Mouse (Mus musculus) limb, embryonic 15.5 days (tissue): ENCODE measurements around the gene Chit1. TPM values are rescaled to one million over a fixed set of nuclear protein-coding genes. Genes with fewer than 3 reads are reported as not detected.

Source experiments
- ATAC-seq: fragments of 200-750 bp; cut with Nextera tagmentation; 2 replicates; pipeline ENCODE4 v1.8.0; 2017; ENCODE audit warnings: low read depth, moderate TSS enrichment; ENCODE audit not compliant: insufficient number of reproducible peaks, low FRiP score, low TSS enrichment
- H3K27ac ChIP-seq: fragments of 300-500 bp; sonication (generic); 2 replicates; pipeline ENCODE4 v1.5.1; 2015; ENCODE audit warnings: moderate library complexity, mild to moderate bottlenecking, inconsistent platforms
- H3K27me3 ChIP-seq: fragments of 300-500 bp; sonication (generic); 2 replicates; pipeline ENCODE4 v1.6.1; 2015; ENCODE audit warnings: inconsistent platforms
- H3K36me3 ChIP-seq: fragments of 300-500 bp; sonication (generic); 2 replicates; pipeline ENCODE4 v1.6.1; 2015; ENCODE audit warnings: inconsistent platforms
- H3K4me1 ChIP-seq: fragments of 300-500 bp; sonication (generic); 2 replicates; pipeline ENCODE4 v1.6.1; 2015; ENCODE audit warnings: inconsistent platforms
- H3K4me2 ChIP-seq: fragments of 300-500 bp; sonication (generic); 2 replicates; pipeline ENCODE4 v1.6.1; 2015; ENCODE audit warnings: mild to moderate bottlenecking, inconsistent platforms
- H3K4me3 ChIP-seq: fragments of 300-500 bp; sonication (generic); 2 replicates; pipeline ENCODE4 v1.5.1; 2015; ENCODE audit warnings: mild to moderate bottlenecking, inconsistent platforms
- H3K9ac ChIP-seq: fragments of 300-500 bp; sonication (generic); 2 replicates; pipeline ENCODE4 v1.6.1; 2015; ENCODE audit warnings: inconsistent platforms
- H3K9me3 ChIP-seq: fragments of 300-500 bp; sonication (generic); 2 replicates; pipeline ENCODE4 v1.6.1; 2016; ENCODE audit warnings: inconsistent platforms
- WGBS: fragments of 180-500 bp; shearing (Covaris S2); methylation state at CpG from one replicate; pipeline ENCODE4 v1.1.7; 2015; 5-methylcytosine and 5-hydroxymethylcytosine counted together
- polyA plus RNA-seq: library from polyadenylated mRNA; unstranded; fragments of >200 nt; fragmentation: Nextera tagmentation; extraction: Ambion mirVana; gene quantifications from 2 replicates; pipeline ENCODE4 v1.2.1, GENCODE M21; 2015

Gene Chit1
- polyA plus RNA-seq, 1 experiment from 2014 or later, result 0.59 TPM

DNA sequence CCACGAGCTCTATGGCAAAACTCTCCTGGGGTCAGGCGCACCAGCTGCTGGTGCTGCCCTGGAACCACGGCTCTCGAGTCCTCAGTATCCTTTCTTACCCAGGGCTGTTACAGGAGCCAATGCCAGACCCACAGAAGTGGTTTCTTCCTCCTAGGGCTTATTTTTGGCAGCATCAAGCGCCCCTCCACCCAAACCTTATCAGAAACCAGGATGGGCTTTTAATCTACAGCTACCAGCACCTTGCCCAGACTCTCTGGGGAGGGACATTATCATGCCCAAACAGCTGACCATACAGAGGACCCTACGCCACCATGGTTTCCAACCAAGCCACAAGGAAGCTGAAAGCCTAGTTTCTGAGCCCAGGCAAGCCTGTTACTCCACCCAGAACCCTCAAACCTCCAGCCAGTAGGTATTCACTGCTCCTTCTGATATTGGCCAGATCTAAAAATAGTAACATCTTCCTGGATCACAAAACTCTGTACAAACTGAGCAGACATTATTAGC lies 37.9 kb upstream of the Chit1 start:
- Histone ChIP-seq H3K27ac (no peak overlapping the region), H3K4me1 (peaks cover 64% of the 10 kb centered on the region), H3K4me3 (no peak overlapping the region), H3K9me3 (no peaks in the 10 kb centered on the region), H3K4me2 (no peak overlapping the region), H3K36me3 (peaks cover 9% of the 10 kb centered on the region), H3K27me3 (no peaks in the 10 kb centered on the region), H3K9ac (no peak overlapping the region)
- no peak for ATAC-seq
- 76% methylated on average over 6 of the region's 6 CpGs for WGBS

DNA sequence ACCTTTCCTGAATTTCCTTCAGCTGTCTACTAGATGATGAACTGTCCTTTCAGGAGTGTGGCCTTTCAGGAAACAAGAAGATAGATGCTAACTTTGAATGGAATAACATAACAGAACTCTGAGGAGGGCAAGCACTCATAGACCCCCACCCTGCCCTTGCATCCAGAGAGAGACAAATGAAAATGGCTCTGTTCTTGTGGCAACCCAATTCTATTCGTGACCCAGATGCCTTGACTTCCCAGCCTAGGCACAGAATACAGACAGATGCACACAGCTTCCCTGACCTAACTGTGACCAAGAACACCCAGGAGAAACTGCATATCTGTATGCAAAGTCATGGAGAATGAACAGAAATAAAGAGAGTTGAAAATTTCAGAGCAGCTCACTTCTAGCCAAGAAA lies 37.4 kb upstream of the Chit1 start:
- ATAC-seq, result no peak
- WGBS, result 86% methylated on average over 1 of the region's 1 CpGs
- no peaks in the 10 kb centered on the region for H3K9me3 ChIP-seq
- no peak overlapping the region for H3K4me2 ChIP-seq
- H3K4me1 ChIP-seq, result peaks cover 66% of the 10 kb centered on the region
- H3K27ac ChIP-seq, result no peak overlapping the region
- no peak overlapping the region for H3K9ac ChIP-seq
- H3K4me3 ChIP-seq, result no peak overlapping the region
- peaks cover 9% of the 10 kb centered on the region for H3K36me3 ChIP-seq
- no peaks in the 10 kb centered on the region for H3K27me3 ChIP-seq

DNA sequence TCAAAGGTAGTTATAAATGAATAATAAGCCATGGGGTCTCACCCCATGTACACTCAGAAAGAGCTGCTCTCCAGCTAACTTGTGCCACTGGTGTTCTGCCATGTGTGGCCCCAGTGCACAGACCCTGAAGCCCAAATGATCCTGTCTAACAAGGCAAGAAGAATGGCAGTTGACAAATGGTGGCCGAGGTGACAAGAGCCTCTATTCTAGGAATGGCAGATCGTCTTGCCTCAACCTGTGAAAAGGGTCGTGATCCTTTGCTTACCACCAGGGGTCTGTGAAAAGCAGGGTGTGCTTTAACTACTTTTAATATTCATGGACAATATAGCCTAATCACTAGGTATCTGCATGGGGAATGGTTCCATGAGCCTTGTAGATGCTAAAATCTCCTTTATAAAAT lies 36.9 kb upstream of the Chit1 start:
- H3K4me1 ChIP-seq, result peaks cover 67% of the 10 kb centered on the region
- H3K9me3 ChIP-seq, result no peaks in the 10 kb centered on the region
- peaks cover 9% of the 10 kb centered on the region for H3K36me3 ChIP-seq
- ATAC-seq, result no peak
- H3K27me3 ChIP-seq, result no peaks in the 10 kb centered on the region
- H3K27ac ChIP-seq, result no peak overlapping the region
- H3K4me3 ChIP-seq, result no peak overlapping the region
- WGBS, result 56% methylated on average over 3 of the region's 3 CpGs
- H3K4me2 ChIP-seq, result no peak overlapping the region
- no peak overlapping the region for H3K9ac ChIP-seq

DNA sequence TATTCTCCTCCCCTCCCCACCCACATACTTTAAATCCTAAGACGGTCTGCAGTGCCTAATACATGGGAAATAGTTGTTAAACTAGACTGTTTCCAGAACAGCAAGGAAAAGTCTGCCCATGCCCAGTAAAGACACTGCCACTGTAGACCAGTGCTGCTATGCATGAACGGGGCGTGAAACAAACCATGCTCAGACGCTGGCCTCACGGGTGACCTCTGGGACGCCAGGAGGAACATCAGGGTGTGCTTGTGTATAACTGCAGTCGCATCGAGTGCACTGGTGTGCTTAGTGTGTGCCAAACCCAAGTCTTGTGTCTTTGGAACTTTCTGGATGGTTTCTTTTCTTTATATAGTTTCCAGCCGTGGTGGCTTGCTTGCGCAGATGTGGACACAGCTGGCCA lies 36.4 kb upstream of the Chit1 start:
- ATAC-seq, result no peak
- Histone ChIP-seq H3K9ac (no peak overlapping the region), H3K4me3 (no peak overlapping the region), H3K4me2 (no peak overlapping the region), H3K27ac (no peak overlapping the region), H3K9me3 (no peaks in the 10 kb centered on the region), H3K27me3 (no peaks in the 10 kb centered on the region), H3K36me3 (peaks cover 9% of the 10 kb centered on the region), H3K4me1 (peaks cover 71% of the 10 kb centered on the region)
- WGBS, result 75% methylated on average over 10 of the region's 10 CpGs

DNA sequence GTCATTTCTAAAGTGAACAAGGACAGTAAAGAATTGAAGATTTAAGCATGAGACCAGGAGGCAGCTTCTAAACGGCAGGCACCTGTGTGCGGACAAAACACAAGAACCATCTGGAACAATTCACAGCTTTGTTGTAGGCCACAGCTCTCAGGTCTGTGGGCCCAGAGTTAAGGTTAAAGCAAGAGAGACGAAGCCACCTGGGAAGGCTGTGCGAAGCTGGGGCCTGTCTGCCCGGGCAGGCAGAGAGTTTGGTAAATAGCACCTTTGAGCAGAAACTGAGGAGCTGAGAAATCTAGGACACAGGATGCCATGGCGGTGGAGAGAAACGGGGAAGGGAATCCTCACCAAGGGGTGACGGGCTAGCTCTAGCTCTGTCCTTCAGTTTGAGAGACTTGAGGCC lies 35.5 kb upstream of the Chit1 start:
- H3K9ac ChIP-seq, result no peak overlapping the region
- no peaks in the 10 kb centered on the region for H3K27me3 ChIP-seq
- WGBS, result 79% methylated on average over 8 of the region's 8 CpGs

DNA sequence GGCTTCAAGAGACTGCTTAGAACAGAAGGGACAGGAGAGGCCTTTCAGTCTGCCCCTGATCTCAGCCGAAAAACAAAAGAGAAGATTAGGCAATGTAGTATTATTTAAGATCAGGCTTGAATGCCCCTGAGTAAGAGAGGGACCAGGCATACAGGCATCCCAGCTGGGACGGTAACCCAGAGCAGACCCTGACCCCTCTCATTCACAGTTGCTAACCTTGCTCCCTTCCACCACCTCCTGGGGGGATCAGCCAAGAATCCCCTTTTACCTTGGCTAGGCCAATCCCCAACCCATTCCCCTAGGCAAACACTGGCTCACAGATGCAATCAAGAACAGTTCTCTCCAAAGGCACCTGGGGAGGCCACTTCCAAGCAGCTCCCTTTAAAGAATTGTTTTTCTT lies 34.3 kb upstream of the Chit1 start:
- peaks cover 9% of the 10 kb centered on the region for H3K36me3 ChIP-seq
- H3K9me3 ChIP-seq, result no peaks in the 10 kb centered on the region
- H3K4me2 ChIP-seq, result peak overlapping the region; percentile 72
- no peak overlapping the region for H3K9ac ChIP-seq
- no peak for ATAC-seq
- WGBS, result 80% methylated on average over 2 of the region's 2 CpGs
- peaks cover 56% of the 10 kb centered on the region for H3K4me1 ChIP-seq
- no peaks in the 10 kb centered on the region for H3K27me3 ChIP-seq
- peak overlapping the region; percentile 9; the same call in 1 of the 2 replicates for H3K4me3 ChIP-seq
- H3K27ac ChIP-seq, result no peak overlapping the region

More for the DNA sequence above, 35.5 kb upstream of the Chit1 start:
- H3K4me2 ChIP-seq, result no peak overlapping the region
- no peak for ATAC-seq
- H3K27ac ChIP-seq, result peak overlapping the region; percentile 33; the same call in 1 of the 2 replicates
- H3K36me3 ChIP-seq, result peaks cover 9% of the 10 kb centered on the region
- H3K4me3 ChIP-seq, result no peak overlapping the region
- no peaks in the 10 kb centered on the region for H3K9me3 ChIP-seq
- peaks cover 68% of the 10 kb centered on the region for H3K4me1 ChIP-seq

DNA sequence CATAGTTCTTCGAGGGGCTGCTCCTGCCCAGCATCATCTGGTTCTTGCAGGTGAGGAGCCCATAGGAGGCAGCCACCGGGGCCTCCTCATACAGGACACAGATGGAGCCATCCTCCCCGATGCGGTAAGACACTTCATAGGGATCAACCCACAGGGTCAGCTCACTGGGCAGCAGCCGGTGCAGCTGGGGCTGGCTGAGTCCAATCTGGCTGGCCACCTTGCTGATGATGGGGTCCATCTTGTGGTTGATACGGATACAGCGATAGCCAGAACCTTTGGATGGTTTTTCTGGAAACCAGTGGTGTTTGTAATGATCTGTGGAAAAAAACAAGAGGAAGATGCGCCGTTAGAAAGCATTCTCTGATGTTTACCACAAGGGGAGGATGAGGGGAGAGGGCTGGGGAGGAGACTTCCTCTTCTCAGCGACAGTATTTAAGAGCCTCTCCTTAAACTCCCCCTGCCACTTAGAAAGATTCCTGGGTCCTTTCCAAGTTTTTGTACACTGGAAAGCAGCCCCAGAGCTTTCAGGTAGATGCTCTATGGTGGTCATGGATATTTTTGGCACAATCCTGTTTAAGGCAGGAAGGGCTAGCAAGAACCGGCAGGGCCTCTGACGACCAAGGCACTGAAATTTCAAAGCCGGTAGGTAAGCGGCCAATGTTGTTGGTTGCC lies 33.5 kb upstream of the Chit1 start:
- no peaks in the 10 kb centered on the region for H3K9me3 ChIP-seq
- 44% methylated on average over 14 of the region's 14 CpGs for WGBS
- peak overlapping the region; percentile 76; the same call in 1 of the 2 replicates for H3K9ac ChIP-seq
- H3K36me3 ChIP-seq, result peaks cover 9% of the 10 kb centered on the region
- peak overlapping the region; percentile 72 for H3K4me2 ChIP-seq
- no peaks in the 10 kb centered on the region for H3K27me3 ChIP-seq
- peaks cover 59% of the 10 kb centered on the region for H3K4me1 ChIP-seq
- no peak for ATAC-seq
- H3K27ac ChIP-seq, result no peak overlapping the region
- H3K4me3 ChIP-seq, result peak overlapping the region; percentile 72

DNA sequence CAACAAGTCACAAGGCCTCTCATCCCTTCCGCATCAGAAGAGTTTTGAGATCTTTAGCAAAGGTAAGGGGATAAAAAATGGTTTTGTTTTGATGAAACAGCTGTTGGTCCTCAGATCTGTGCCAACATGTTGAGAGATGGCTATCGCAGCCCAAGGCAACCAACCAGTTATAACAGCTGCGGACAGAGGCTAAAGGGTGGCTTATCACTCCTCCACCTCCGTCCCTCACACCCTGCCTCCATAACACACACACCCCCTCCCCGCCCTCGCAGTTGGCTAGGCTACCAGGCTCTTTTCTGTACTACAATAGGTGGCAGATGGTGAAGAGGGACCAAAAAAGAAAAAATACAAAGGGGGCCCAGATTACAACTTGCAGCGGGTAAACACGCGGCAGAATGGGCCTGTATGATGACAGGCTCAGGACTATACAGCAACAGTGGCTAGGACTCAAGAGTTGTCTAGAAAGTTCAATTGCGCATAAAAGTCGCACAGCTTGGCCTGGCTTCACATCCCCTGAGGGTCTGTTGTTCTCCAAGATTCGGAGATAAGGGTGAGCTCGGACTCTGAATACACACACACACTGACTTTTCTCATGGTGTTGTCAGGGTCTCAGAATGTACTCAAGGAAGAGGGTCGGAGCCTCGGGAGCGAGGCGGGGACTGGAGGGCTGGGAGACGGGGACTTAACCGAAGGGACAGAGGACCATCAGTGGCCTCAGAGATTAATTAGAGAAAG lies 32.8 kb upstream of the Chit1 start:
- H3K27ac ChIP-seq, result peak overlapping the region; percentile 61
- peak overlapping the region; percentile 76 for H3K9ac ChIP-seq
- H3K9me3 ChIP-seq, result no peaks in the 10 kb centered on the region
- H3K27me3 ChIP-seq, result no peaks in the 10 kb centered on the region
- H3K36me3 ChIP-seq, result peaks cover 9% of the 10 kb centered on the region
- peak overlapping the region; percentile 72 for H3K4me3 ChIP-seq
- peak overlapping the region; percentile 72 for H3K4me2 ChIP-seq
- no peak for ATAC-seq
- WGBS, result 7% methylated on average over 19 of the region's 19 CpGs
- peaks cover 62% of the 10 kb centered on the region for H3K4me1 ChIP-seq

DNA sequence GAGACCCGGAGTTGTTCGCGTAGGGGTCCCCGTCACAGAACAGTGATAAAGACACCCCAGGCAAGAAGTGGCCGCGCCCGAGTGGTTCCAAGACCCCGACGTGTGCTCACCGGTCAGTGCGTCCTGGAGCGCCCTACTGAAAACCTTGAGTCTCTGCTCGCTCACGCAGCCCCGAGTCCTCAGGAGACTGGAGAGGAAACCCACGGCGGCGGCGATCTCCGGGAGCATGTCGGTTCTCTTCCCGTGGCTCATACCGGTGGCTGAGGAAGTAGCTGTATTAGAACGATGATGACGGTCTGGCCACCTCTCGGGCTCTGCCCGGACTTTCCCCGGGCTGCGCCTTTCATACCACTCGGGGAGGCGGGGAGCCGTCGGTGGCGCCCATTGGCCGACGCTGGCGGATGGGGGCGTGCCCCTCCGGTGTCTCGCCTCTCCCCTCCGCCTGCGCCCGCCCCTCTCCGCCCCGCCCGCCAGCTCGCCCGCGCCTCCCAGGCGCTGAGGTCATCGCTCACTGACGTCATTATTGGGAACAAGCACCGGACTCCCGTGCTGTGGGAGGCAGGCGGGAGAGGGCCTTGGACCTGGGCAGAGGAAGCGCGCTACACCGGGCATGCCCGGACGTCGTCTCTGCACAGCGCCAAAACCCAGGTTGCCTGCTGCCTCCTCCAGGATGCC lies 32.1 kb upstream of the Chit1 start, which contains the start of gene Btg2:
TSS of gene Btg2 (minus strand) at position 319 of the 675 bp plus-strand sequence.
- Histone ChIP-seq H3K4me2 (peak within 1 kb of the TSS; percentile 72), H3K27ac (peak within 1 kb of the TSS; percentile 70), H3K4me1 (peaks cover 63% of the 10 kb centered on the region), H3K4me3 (peak within 1 kb of the TSS; percentile 72), H3K36me3 (peaks cover 9% of the 10 kb centered on the region), H3K9me3 (no peaks in the 10 kb centered on the region), H3K27me3 (no peaks in the 10 kb centered on the region), H3K9ac (peak within 1 kb of the TSS; percentile 76)
- WGBS, result under 1% methylated on average over 52 of the region's 62 CpGs
- peak; percentile 95 for ATAC-seq

DNA sequence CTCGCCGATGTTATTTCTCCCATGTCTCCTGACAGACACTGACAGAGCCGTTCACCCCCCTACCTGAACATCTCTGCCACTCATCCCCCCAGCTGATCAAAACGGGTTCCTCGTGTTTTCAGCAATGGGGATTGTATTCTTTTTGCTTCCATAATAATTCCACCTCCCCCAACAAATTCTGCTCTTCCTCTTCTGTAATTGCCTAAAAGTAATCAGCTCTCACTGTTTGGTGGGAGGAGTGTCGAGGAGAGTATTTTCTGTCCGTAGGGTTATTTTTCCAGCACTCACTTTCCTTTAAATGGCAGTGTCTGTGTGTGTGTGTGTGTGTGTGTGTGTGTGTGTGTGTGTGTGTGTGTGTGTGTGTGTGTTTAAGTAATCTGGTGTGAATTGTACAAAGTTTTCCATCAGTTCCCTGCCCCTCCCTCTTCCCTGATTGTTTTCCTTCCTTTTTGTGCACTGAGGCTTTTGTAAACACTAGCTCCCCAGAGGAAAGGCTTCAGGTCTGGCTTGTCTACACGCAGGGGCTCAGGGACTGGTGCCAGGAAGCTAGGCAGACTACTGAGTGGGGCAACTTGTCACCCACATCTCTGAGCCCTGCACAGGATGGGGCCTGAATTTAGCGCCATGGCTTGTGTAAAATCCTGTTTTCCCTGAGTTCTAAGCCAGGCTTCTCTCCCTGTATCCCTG lies 31.4 kb upstream of the Chit1 start:
- Histone ChIP-seq H3K27me3 (no peaks in the 10 kb centered on the region), H3K36me3 (peaks cover 8% of the 10 kb centered on the region), H3K9ac (peak overlapping the region; percentile 76), H3K9me3 (no peaks in the 10 kb centered on the region), H3K27ac (peak overlapping the region; percentile 70), H3K4me2 (peak overlapping the region; percentile 72), H3K4me1 (peaks cover 61% of the 10 kb centered on the region), H3K4me3 (peak overlapping the region; percentile 72)
- ATAC-seq, result no peak
- WGBS, result 10% methylated on average over 9 of the region's 9 CpGs

DNA sequence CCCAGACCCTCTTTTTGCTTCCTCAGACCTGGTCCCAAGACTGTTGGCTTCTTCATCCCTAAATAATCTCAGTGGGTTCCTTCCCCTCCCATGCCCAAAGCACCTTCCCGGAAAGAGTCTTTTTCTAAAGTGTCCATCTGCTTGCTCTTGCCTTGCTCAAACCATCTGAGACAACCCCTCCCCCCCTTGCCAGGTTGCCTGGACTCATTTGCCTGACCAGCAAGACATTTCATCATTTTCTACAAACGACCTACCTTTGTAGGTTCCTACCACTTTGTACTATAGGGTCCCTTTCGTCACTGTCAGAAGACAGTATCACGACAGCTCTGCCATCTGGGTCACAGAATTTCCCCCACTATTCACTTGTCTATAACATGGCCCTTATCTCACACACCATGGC lies 30.6 kb upstream of the Chit1 start:
- Histone ChIP-seq H3K36me3 (0 out of 2 replicates have a peak, but pooled peaks cover 3% of the 10 kb centered on the region), H3K27ac (0 out of 2 replicates have a peak overlapping the region, but pooled peaks have one; percentile 1), H3K4me3 (no peak overlapping the region), H3K27me3 (no peaks in the 10 kb centered on the region), H3K9me3 (no peaks in the 10 kb centered on the region), H3K4me2 (no peak overlapping the region), H3K4me1 (peaks cover 63% of the 10 kb centered on the region), H3K9ac (no peak overlapping the region)
- 77% methylated on average over 4 of the region's 4 CpGs for WGBS
- ATAC-seq, result no peak
